Mouse (Mus musculus) frontal cortex, postnatal 10 days (tissue): Measurements from ENCODE around the gene Tmprss3.

Experiments
- DNase-seq, 2 experiments: peaks; one replicate each; pipeline ENCODE4 v3.0.0; 2022; ENCODE audit warnings: low spot score in 2 of 2, mixed read lengths in 1 of 2

Gene Tmprss3

DNA sequence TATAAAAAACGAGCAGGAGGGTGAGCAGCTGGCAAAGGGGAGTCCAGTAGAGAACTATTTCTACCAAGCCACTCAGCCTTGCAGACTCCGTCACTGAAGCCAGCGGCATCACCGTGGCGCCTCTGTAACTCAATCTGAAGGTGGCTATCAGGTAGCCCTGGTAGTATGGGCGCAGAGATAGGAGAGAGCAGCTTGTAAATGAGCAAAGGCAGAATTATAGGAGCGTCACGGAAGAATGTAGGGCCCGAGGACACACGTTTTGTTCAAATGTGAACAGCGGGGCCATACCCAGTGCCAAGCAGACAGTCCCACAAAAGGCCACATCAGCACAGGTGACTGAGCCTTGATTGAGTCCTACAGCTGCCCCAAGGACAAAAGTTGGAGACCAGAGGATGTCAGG lies at the start of gene Tmprss3:
Gene Tmprss3, minus strand, starts transcription at position 101 of the 400 bp plus-strand sequence.
- DNase-seq = no peak

DNA sequence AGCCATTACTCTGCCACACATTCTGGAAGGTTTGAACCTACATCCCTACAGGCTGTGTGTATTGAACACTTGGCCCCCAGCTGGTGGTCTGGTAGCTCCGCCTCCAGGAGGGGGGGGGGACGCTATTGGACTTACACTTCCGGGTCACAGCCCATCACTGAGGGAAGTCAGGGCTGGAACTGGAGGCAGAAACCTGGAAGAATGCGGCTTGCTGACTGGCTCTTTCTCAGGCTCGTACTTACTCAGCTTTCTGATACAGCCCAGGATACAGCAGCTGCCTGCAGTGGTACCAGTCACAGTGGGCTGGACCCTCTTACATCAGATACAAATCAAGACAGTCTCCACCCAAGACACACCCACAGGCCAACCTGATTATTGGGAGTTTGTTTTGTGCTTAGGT lies 48.4 kb upstream of the Tmprss3 start:
- no peak for DNase-seq

DNA sequence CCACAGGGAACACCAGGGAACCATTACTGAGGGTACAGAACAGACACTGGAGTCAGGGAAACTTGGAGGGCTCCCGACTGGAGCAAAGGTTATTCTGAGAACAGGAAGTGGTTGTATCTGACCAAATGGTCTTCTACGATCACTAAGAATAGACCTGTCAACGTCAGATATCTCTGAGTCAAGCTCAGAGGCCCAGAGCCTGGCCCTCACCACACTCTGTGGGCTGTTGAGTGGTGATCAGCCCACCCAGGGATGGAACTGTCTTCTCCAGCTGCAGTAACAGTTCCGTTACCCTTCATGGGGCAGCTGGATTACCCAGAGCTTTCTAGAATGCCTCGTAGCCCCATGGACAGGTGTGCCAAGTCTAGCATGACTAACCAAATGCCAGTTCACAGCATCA lies 46.5 kb upstream of the Tmprss3 start:
- DNase-seq = no peak

DNA sequence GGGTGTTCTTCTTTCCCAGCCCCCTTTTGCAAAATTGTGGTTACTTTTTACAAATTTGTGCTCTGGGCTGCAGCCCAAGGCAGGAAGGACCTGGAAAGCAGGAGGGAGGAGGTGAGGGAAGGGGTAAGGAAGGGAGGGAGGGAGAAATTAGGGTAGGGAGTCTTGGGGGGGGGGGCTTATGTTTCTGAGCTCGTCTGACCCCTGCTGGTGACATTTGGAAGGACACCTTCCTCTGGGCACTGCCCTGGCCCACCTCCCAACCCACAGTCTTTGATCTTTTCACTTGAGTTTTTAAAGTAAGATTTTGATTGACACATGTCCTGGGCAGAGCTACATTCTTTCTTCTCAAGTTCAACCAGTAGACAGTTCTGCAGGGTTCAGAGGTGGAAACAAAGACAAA lies 44.0 kb upstream of the Tmprss3 start:
- no peak for DNase-seq

DNA sequence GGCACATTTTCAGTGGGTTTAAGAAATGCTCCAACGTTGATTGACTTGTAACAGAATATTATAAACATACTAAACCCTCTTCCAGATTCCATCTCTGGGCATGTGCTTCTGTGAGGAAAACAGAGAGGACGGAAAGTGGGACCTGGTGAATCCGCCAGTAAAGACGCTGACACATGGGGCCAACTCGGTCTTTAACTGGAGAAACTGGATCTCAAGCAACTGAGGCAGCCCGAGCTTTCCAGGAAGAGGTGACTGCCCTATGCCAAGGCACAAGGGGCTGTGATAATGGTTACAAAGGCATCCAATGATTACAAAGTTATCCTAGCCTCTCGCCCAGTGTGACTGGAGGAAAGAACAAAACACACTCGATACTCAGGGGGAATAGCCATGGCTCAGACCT lies 42.4 kb upstream of the Tmprss3 start:
- no peak for DNase-seq

DNA sequence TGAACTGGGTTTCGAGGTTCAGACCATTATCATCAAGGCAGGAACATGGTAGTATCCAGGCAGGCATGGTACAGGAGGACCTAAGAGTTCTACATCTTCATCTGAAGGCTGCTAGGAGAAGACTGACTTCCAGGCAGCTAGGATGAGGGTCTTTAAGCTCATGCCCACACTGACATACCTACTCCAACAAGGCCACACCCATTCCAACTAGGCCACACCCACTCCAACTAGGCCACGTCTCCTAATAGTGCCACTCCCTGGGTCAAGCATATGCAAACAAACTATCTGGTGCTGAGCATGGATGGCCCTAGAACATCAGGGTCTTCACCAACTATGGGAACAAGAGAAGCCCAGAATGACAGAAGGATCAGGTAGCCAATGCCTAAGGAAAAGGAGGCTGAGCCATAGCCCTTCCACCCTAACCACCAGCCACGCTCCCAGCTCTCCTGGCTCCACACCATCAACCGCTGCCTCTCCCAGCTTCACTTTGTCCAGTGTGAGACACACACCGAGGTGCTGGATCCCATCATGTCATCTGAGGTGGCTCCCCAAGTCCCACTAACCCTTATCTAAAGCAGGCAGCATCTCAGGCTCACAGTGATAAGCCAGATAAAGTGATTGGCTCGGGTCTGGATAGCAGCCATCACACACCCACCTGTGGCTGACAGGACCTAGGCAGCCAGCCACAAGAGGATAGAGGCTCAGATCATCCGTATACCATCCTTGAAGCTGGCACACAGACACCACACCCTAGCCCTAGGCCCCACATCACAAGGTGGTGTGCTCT lies 39.6 kb upstream of the Tmprss3 start:
- DNase-seq = no peak

DNA sequence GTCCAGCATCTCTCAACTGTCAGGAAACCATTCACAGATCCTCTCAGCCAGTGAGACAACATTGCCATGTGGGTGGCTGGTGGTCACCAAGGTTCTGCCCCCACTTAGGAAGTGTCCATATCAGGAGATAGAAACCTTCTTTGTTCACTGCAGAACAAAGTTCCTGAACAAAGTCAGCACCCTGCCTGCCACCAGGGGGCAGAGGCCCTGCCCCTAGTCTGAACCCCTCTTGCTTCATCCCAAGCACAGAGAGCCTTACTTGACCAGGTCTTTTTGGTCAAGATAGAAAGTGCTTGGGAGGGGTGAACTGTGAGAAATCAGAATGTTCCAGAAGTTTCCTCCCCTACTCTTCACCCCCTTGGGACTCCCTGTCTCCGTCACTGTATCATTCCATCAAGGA lies 37.1 kb upstream of the Tmprss3 start:
- no peak for DNase-seq

DNA sequence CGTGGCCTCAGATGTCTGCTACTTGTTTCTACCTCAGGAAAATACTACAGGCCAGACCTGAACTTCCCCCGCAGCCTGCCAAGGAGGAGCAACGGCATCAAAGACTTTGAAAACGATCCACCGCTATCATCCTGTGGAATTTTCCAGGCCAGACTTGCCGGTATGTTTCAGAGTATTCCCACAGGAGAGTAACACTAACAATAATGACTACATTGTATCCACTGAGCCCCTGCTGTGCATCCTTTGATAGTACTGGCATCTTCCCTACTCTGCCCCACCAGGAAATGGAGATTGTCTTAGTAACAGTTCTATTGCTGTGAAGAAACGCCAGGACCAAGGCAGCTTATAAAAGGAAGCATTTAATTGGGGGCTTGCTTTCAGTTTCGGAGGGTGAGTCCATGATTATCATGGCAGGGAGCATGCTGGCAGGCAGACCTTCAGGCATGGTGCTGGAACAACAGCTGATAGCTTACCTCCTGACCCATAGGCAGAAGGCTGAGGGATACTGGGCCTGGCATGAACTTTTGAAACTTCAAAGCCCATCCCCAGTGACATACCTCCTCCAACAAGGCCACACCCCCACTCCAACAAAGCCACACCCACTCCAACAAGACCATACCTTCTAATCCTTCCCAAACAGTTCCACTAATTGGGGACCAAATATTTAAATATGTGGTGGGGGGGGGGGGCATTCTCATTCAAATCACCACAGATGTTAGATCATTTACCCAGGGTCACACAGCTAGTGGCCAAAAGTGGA lies 33.7 kb upstream of the Tmprss3 start:
- no peak for DNase-seq

DNA sequence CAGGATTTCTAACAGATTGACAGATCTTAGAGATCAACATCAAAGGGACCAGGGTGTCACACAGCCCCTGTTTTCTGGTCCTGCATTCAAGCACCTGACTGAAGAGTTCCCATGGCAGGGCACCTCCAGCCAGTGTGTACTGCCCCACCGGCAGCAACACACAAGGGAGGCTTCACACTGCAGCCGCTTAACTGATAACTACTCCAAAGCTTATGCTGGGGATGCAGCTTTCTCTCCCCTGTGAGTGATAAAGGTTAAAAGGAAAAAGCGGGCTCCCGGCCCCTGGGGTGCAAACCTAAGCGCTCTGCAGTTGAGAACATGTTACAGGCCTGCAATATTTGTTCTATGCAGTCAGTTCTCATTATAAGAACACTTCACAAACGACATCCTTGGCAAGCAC lies 33.0 kb upstream of the Tmprss3 start:
- DNase-seq = no peak

DNA sequence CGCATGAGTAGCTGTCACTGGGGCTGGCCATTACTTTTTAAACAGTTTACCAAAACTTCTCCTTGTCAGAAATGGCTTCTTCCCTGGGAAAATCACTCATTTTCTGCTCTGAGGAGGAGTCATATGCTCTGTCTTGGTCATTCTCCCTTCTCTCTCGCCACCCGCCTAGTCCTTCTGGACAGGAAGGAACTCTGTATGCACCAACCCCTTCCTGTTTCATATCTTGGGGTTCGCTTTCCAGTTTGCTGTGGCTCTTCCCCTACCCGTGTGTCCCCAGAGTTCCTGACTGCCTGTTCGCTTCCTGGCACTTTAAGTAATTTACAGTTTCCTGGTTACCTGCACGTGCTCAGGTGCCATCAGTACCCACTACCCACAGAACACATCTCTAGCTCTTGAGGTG lies 28.2 kb upstream of the Tmprss3 start:
- DNase-seq = no peak

DNA sequence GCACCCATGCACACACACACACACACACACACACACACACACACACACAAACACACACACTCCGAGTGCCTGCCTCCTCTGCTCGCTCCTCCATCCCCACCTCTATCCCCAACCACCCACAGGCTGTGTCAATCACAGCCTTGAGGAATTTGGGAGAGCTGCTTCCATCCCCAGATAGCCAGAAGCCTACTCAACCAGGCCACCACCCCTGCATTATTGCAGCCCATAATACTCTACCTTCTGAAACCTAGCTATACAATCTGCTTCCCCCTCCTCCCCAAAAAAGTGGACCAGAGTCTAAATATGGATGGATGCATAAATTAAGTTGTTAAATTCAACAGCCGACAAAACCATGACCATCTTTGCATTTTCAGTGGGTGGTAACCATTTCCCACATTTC lies 27.6 kb upstream of the Tmprss3 start:
- DNase-seq = no peak

DNA sequence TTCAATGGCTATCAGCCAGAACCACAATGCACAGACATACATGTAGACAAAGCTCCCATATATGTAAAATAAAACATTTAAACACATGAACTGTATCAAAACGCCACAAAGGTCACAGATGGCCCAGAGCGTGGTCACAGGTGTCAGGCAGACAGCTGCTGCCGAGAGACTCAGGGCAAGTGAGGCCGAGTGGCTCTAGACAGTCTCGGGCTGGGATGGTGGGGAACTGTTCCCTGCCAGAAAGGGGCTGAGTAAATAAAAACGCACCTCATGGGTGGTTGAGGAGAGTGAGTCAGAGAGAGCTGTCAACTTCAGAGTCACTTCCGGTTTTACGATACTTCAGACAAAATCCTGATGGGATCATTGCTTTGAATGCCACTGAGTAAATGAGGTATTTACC lies 25.8 kb upstream of the Tmprss3 start:
- DNase-seq = no peak

DNA sequence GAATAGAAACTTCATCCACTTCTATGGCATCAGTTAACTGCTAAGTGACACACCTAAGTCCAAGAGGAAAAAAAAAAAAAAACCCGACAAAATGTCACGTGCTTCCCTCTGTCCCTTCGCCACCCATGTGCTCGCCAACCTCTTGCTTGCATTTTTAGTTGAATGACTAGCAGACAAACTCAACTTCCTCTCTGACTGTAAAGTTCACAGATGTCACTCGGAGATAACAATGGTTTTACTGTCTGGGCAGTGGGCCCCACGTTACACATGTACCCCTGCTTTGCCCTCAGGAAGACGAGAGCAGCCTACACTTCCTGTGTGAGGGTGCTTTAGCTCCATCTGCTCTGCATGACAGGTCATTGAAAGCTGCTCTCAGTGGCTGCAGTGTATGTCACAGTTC lies 25.1 kb upstream of the Tmprss3 start:
- DNase-seq = no peak

DNA sequence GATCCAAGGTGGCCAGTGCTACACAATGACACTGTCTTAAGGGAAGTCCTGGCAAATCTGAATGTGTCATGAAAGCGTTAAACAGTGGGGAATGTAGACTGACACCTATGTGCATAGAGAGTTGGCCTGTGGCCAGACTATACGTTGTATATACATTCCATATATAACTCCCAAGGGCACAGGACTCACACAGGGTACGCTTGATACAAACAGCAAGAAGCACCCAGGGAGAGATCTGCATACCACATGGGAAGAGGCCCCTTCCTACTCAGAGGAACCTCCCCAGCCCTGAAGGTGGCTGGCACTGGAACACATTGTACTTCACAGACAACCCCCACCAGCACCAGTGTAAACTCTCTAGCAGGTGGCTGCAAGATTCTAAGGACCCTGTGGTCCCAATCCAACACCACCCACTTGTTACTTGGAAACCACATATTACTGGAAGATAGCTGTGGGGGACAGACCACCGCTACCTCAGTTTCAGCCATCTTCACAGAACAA lies 24.1 kb upstream of the Tmprss3 start:
- DNase-seq = no peak

DNA sequence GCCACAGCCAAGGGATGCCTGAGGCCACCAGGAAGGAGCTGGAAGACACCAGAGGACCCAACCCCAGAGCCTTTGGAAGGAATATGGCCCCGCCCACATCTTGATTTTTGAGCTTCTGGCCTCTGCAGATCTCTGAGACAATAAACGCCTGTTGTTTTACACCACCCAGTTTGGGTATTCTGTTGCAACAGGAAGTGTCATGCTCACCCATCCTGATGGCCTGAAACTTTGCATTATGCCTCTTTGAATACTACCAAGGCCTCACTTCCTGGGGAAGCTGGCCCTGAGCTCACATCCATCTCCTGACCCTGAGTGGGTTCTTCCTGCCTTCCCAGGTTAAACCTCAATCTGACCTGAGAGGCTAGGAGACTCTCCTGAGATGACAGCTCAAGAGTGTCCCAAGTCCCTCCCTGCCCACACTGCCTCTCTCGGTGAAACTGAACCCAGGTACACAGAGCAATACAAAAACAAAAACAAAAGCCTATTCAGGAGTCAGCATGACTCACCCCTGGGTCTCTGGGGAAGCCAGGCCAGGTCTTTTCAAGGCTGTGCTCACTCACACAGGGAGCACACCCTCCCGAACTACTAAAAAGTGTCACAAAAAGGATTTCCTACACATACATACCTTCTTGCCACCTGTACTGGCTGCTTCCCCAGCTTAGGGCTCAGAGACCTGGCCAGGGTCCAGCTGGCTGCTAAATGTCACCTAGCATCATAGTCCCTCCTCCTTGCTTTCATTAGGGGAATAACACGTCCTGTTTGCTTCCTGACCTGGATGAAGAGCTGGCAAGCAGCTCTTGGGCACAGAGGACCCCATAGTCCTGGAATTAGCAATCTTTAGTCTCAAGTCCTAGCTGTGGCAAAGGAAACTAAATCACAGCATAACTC lies 17.5 kb upstream of the Tmprss3 start:
- no peak for DNase-seq

DNA sequence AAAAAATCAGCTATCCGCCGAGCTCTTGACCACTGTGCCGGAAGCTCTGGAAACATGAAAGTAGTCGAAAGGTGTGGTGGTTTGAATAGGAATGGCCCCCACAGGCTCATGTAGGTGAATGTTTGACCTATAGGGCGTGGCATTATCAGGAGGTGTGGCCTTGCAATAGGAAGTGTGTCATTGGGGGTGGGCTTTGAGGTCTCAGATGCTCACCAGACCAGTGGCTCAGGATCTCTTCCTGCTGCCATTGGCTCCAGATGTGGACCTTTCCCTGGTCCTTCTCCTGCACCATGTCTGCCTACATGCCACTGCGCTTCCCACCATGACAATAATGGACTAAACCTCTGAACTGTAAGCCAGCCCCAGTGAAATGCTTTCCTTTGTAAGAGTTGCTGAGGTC lies 13.1 kb upstream of the Tmprss3 start:
- DNase-seq = no peak

DNA sequence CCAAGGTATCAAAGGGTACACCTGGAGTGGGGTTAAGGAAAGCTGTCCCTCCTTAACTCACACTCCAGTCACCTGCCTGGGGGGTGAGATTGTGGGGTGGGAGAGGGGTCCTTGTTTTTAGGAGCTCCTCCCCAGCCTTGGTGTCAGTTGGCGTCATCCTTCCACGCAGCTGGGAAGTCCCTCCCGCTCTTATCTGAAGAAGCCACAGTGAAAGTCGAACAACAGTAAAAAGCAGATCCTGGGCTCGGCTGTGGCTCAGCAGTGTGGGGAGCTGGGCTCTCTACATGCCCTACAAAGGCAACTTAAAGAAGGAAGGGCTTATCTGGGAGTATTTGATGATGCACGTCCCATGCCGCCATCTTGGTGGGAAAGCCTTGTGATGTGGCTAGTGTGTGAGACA lies 11.5 kb upstream of the Tmprss3 start:
- no peak for DNase-seq

DNA sequence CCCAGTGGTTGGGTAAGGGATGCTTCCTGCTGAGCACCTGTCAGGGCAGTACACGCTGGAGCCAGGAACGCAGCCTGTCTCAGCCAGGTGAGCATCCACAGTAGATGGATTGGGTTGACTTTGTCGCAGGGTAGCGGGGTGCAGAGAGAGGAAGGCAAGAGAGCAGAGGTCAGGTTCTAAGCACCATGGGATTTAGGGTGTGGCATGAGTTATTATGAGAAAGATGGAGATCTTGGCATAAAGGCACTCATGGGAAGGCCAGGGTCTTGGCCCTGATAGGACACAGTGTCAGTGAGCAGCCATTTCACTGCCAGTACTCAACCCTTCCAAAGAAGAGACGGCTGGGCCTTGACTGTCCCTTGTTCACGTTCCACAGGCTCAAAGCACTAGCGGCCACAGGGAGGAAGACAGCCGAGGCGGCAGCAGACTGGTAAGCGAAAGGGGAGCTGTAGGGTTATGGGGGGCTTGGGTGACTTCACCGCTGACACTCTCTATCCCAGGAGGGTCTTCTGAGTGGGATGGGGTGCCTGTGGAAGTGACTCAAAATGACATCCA lies 10.7 kb upstream of the Tmprss3 start:
- no peak for DNase-seq

DNA sequence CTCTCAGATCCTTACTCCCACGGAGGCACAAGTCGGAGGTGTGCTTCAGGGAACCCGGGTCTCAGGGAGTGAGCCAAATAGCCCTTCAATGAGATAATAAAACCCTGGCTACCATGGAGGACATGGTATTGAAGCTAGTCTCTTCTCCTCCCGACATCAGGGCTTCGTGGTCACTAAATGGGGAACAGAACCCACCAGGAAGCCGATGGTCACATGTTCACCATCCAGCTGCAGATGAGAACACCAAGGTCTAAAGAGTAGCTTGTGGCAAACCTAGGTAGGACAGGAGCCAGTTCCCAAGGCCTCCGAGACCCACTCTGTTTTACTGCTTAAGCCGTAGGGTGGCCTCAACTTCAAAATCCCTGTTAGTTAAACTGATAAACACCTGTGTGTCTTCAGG lies 9.9 kb upstream of the Tmprss3 start:
- DNase-seq = no peak

DNA sequence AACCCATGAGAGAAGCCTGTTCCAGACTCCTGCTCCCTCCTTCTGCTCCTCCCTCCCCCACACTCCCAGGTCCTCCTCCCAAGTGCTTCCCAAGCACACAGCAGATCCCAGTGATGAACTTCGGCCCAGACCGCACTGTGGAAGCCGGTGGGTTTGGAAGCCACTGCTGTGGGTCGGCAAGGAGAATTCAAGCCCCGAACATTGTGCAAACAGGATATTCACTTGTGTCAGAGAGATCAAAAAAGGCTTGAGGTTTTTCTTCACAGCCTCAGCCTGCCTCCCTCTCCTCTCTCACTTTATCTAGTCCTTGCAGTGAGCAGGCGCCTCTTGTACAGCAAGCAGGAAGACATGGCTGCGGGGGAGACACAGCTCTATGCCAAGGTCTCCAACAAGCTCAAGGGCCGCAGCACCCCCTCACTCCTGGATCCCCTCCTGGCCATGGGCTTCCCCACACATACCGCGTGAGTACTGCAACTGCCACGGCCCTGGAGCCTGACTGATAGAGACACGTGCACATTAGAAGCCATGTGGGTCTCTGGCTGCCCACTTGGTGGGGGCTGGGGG lies 9.1 kb upstream of the Tmprss3 start, which contains the start of gene Ubash3a:
Gene Ubash3a, plus strand, starts transcription at position 103 of the 564 bp plus-strand sequence.
- no peak for DNase-seq

DNA sequence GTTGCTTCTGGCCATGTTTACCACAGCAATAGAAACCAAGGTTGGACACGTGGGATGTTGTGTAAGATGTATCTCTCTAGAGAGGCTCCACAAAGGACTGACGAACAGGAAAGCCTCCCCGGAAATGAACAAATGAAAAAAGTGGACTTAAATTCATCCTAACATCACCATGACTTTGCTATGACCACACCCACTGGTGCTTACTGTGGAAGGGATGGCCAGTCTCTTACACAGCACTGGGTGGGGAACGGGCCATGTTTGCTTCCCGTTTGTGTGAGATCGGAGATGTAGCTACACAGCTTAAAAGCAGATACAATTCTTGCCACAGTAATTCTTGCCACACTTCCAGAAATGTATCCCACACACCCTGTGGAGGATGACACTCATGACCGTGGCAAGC lies 2.5 kb downstream of the Tmprss3 start:
- DNase-seq = no peak
